Mouse (Mus musculus) intestine, embryonic 14.5 days (tissue): ENCODE results near the gene Cbln1. TPM values are rescaled to one million over a fixed set of nuclear protein-coding genes. Genes with fewer than 3 reads are reported as not detected.

Experiments
- ATAC-seq: fragments of 200-750 bp; cut with Nextera tagmentation; replicated peaks from 2 replicates; pipeline ENCODE4 v1.8.0; 2017; ENCODE audit warnings: low read depth, moderate number of reproducible peaks, moderate TSS enrichment, moderate library complexity; ENCODE audit not compliant: low FRiP score, low TSS enrichment
- DNase-seq: peaks from one replicate; pipeline ENCODE4 v3.0.0-alpha.2; 2018; ENCODE audit warnings: low spot score
- H3K27ac ChIP-seq: fragments of 300-500 bp; sonication (generic); 2 replicates; pipeline ENCODE4 v1.5.1; 2014; ENCODE audit warnings: low read depth, mild to moderate bottlenecking, control low read depth
- H3K27me3 ChIP-seq: fragments of 300-500 bp; sonication (generic); replicated peaks from 2 replicates; pipeline ENCODE4 v1.6.1; 2014; ENCODE audit warnings: low read length, control low read depth; ENCODE audit not compliant: control insufficient read depth, insufficient read depth
- H3K36me3 ChIP-seq: fragments of 300-500 bp; sonication (generic); 2 replicates; pipeline ENCODE4 v1.6.1; 2014; ENCODE audit warnings: low read length, control low read depth; ENCODE audit not compliant: control insufficient read depth, insufficient read depth
- H3K4me1 ChIP-seq: fragments of 300-500 bp; sonication (generic); replicated peaks from 2 replicates; pipeline ENCODE4 v1.6.1; 2014; ENCODE audit warnings: low read length, control low read depth, mixed read lengths; ENCODE audit not compliant: control insufficient read depth, insufficient read depth
- H3K4me2 ChIP-seq: fragments of 300-500 bp; sonication (generic); 2 replicates; pipeline ENCODE4 v1.6.1; 2014; ENCODE audit warnings: low read length
- H3K4me3 ChIP-seq: fragments of 300-500 bp; sonication (generic); 2 replicates; pipeline ENCODE4 v1.5.1; 2014; ENCODE audit warnings: low read depth, low read length, control low read depth, mixed read lengths
- H3K9ac ChIP-seq: fragments of 300-500 bp; sonication (generic); 2 replicates; pipeline ENCODE4 v1.6.1; 2014; ENCODE audit warnings: mild to moderate bottlenecking, low read length
- H3K9me3 ChIP-seq: fragments of 300-500 bp; sonication (generic); 2 replicates; pipeline ENCODE4 v1.6.1; 2016; ENCODE audit warnings: low read length, control low read depth; ENCODE audit not compliant: control insufficient read depth
- WGBS: fragments of 180-500 bp; shearing (Covaris S2); extraction: QIAGEN DNeasy Blood & Tissue Kit; methylation state at CpG from one replicate; pipeline ENCODE4 v1.1.7; 2014; 5-methylcytosine and 5-hydroxymethylcytosine counted together
- polyA plus RNA-seq: library from polyadenylated mRNA; unstranded; fragments of >200 nt; fragmentation: Nextera tagmentation; extraction: Ambion mirVana; gene quantifications from 2 replicates; pipeline ENCODE4 v1.2.1, GENCODE M21; 2014

The Cbln1 gene
- polyA plus RNA-seq, 1 experiment from 2014 or later, result 0.26 TPM

DNA sequence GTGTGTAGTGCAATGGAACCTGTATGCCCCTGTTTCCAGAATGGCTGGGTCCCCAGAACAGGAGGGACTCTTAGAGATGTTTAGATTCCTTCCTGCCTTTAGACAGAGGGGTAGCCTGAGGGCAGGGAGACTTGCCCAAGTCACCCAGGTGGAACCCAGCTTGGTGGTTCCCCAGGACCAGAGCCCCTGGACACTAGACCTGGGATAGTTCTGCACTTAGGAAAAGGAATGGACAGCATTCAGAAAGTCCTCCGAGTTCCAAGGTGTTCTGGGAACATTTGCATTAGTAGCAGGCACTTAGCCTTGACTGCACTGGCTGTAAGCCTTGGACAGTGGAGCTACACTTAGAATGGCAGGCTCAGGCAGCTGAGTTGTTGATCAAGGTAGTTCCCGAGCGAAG, 4.5 kb downstream of the Cbln1 start:
- 29% methylated on average over 3 of the region's 3 CpGs for WGBS

DNA sequence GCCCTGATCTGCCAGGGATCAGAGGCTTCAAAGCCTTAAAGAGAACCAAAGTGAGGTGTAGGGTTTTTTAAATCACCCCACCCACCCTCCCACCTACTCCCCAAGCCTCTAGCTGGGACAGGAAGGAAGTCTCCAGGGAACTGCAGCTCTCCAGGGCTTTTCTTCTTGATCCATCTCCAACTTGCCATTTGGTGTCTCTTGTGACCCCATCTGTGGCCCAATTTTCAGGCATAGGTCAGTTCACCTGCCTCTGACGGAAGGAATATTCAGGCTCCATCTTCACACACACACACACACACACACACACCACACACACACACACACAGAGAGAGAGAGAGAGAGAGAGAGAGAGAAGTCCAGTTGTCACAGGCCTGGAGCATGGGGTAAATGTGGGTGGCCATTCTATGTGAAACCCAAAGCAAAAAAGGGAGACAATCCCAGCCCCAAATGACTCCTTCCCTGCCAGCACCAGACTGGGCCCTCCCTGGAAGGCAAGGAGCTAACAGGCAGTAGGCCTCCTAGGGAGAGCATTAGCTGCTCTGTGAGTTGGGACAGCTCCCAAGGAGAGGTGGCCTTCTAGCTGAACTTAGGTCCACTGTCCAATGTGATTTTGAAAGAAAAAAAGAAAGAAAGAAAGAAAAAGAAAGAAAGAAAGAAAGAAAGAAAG, 5.3 kb downstream of the Cbln1 start:
- Histone ChIP-seq H3K27me3 (peaks cover 67% of the 10 kb centered on the region), H3K4me3 (no peak overlapping the region), H3K4me2 (no peak overlapping the region), H3K9ac (no peak overlapping the region), H3K9me3 (no peaks in the 10 kb centered on the region), H3K36me3 (no peaks in the 10 kb centered on the region), H3K27ac (no peak overlapping the region), H3K4me1 (peaks cover 16% of the 10 kb centered on the region)
- ATAC-seq (no peak), DNase-seq (no peak)
- 64% methylated on average over 1 of the region's 1 CpGs for WGBS

More for the DNA sequence above, 4.5 kb downstream of the Cbln1 start:
- H3K4me1 ChIP-seq, result peaks cover 19% of the 10 kb centered on the region
- DNase-seq, result no peak
- H3K36me3 ChIP-seq, result no peaks in the 10 kb centered on the region
- H3K4me3 ChIP-seq, result no peak overlapping the region
- H3K9ac ChIP-seq, result no peak overlapping the region
- no peak overlapping the region for H3K4me2 ChIP-seq
- peaks cover 73% of the 10 kb centered on the region for H3K27me3 ChIP-seq
- H3K9me3 ChIP-seq, result no peaks in the 10 kb centered on the region
- H3K27ac ChIP-seq, result no peak overlapping the region
- no peak for ATAC-seq

DNA sequence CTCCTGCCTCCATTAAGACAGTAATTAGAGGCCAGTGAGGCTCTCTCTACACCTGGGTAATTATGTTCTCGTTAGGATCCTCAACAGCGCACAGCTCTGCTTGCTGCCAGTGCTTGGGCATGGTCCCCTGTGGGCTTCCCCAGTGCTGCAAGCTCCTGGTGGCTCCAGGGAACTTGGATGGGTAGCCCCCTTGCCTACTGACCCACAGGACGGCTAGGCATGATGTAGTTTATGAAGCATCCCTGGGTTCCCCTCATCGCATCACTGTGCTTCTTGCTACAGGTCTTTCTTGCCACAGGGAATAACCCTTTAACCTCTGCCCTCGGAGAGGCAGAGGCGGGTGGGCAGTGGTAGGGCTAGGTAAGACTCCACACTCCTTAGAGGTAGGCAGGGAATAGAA, 6.1 kb downstream of the Cbln1 start:
- no peak overlapping the region for H3K9ac ChIP-seq
- 52% methylated on average over 6 of the region's 6 CpGs for WGBS
- peaks cover 9% of the 10 kb centered on the region for H3K4me1 ChIP-seq
- peaks cover 59% of the 10 kb centered on the region for H3K27me3 ChIP-seq
- DNase-seq, result no peak
- H3K27ac ChIP-seq, result no peak overlapping the region
- no peaks in the 10 kb centered on the region for H3K36me3 ChIP-seq
- H3K4me2 ChIP-seq, result no peak overlapping the region
- H3K9me3 ChIP-seq, result no peaks in the 10 kb centered on the region
- no peak for ATAC-seq
- no peak overlapping the region for H3K4me3 ChIP-seq

DNA sequence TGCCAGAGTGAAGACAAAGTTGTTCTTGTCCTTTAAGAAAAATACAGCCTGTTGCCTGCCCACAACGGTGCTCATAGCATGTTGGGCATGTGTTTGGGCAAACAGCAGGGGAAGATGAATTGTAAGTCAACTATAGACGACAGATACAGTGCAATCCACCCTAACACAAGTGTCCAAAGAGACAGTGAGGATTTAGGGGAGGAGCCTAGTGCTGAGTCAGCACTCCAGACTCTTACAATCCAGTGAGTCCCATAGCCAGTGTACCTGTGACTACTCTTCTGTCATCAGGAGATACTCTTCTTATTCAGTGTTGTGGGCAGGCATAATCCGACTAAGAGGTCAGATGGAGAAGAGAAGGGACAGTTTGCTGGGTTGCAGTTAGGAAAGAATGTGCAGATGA, 8.0 kb downstream of the Cbln1 start:
- no peak for ATAC-seq
- WGBS, result 81% methylated on average over 3 of the region's 3 CpGs

GRCm38 (mm10) chr8:87461801-87462200, 10.6 kb downstream of the Cbln1 start:
- H3K36me3 ChIP-seq, result no peaks in the 10 kb centered on the region
- no peak overlapping the region for H3K4me2 ChIP-seq
- H3K4me3 ChIP-seq, result no peak overlapping the region
- H3K27me3 ChIP-seq, result peaks cover 14% of the 10 kb centered on the region
- no peaks in the 10 kb centered on the region for H3K4me1 ChIP-seq
- ATAC-seq (no peak), DNase-seq (no peak)
- 23% methylated on average over 5 of the region's 5 CpGs for WGBS
- H3K9ac ChIP-seq, result no peak overlapping the region
- no peaks in the 10 kb centered on the region for H3K9me3 ChIP-seq
- no peak overlapping the region for H3K27ac ChIP-seq

More for the DNA sequence above, 8.0 kb downstream of the Cbln1 start:
- Histone ChIP-seq H3K4me3 (no peak overlapping the region), H3K27me3 (peaks cover 40% of the 10 kb centered on the region), H3K4me1 (no peaks in the 10 kb centered on the region), H3K9me3 (no peaks in the 10 kb centered on the region), H3K9ac (no peak overlapping the region), H3K4me2 (no peak overlapping the region), H3K27ac (no peak overlapping the region), H3K36me3 (no peaks in the 10 kb centered on the region)
- no peak for DNase-seq

DNA sequence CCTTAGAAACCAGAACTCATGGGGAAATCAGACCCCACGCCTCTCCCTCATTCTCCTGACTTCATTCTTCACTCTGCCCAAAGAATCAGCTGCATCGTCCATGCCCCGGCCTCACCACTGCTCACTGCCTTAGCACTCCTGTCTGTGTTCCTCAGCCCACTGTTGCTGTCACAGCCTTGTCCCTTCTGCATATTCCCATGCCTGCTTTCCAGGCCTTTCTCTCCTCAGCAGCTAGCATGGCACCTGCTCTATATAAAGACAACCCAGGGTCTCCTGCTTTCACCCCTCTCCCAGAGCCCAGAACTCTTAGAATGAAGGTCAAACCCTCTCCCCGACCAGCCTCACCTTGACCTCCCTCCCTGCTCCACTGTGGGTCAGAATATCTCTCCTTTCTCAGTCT, 15.5 kb downstream of the Cbln1 start:
- ATAC-seq (no peak), DNase-seq (no peak)
- WGBS, result 83% methylated on average over 4 of the region's 4 CpGs
- H3K4me3 ChIP-seq, result no peak overlapping the region
- H3K27ac ChIP-seq, result no peak overlapping the region
- no peaks in the 10 kb centered on the region for H3K4me1 ChIP-seq
- no peak overlapping the region for H3K4me2 ChIP-seq
- no peaks in the 10 kb centered on the region for H3K27me3 ChIP-seq
- H3K9me3 ChIP-seq, result no peaks in the 10 kb centered on the region
- H3K36me3 ChIP-seq, result no peaks in the 10 kb centered on the region
- no peak overlapping the region for H3K9ac ChIP-seq

- DNase-seq (no peak), ATAC-seq (no peak)
- Histone ChIP-seq H3K9ac (no peak overlapping the region), H3K9me3 (no peaks in the 10 kb centered on the region), H3K4me1 (no peaks in the 10 kb centered on the region), H3K4me2 (no peak overlapping the region), H3K27ac (no peak overlapping the region), H3K27me3 (no peaks in the 10 kb centered on the region), H3K4me3 (no peak overlapping the region), H3K36me3 (no peaks in the 10 kb centered on the region)
- 89% methylated on average over 4 of the region's 4 CpGs for WGBS
Measured at GRCm38 (mm10) chr8:87452815-87453214, 19.6 kb downstream of the Cbln1 start.

DNA sequence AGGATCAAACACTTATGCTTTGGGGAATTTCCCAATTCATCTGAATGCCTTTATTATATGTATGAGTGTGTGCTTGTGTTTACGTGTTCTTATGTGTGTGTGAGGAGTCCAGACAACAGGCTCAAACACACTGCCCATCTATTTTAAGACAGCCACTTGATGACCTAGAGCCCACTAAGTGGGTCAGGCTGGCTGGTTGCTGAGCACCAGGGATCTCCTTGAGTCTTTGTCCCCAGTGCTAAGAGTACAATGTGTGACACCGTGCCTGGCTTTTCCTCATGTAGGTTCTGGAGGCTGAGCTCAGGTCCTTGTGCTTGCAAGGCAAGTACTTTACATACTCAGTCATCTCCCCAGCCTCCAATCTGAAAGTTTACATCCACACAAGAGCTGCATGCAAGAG, 20.7 kb downstream of the Cbln1 start:
- Histone ChIP-seq H3K27me3 (no peaks in the 10 kb centered on the region), H3K9ac (no peak overlapping the region), H3K4me1 (no peaks in the 10 kb centered on the region), H3K4me3 (no peak overlapping the region), H3K4me2 (no peak overlapping the region), H3K36me3 (no peaks in the 10 kb centered on the region), H3K27ac (no peak overlapping the region), H3K9me3 (no peaks in the 10 kb centered on the region)
- ATAC-seq, result no peak
- no peak for DNase-seq
- WGBS, result 85% methylated on average over 2 of the region's 2 CpGs

DNA sequence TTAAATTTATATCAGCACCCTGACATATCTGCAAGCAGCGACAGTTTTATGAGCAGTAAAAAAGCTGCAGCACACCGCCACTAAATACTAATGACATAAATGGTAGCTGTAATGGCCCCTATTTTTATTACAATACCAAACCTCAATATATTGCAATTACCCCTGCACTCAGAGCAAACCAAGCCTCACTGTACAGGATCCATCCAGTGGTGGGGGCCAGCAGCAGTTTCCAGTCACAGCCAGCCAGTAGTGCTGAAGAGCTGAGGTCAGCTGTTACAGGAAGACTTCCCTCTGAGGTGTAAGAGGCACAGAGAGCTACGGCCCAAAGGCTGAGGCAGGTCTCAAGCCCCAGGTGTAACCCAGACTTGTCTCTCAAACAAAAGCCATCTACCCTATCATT, 37.8 kb downstream of the Cbln1 start:
- Histone ChIP-seq H3K27me3 (no peaks in the 10 kb centered on the region), H3K4me1 (no peaks in the 10 kb centered on the region), H3K4me3 (no peak overlapping the region), H3K9me3 (no peaks in the 10 kb centered on the region), H3K27ac (no peak overlapping the region), H3K4me2 (no peak overlapping the region), H3K36me3 (no peaks in the 10 kb centered on the region), H3K9ac (no peak overlapping the region)
- no peak for ATAC-seq
- DNase-seq, result no peak
- 53% methylated on average over 3 of the region's 3 CpGs for WGBS
